Mouse (Mus musculus): ENCODE data around the gene Gm21953. TPM values are rescaled to one million over a fixed set of nuclear protein-coding genes. Genes with fewer than 3 reads are reported as not detected.
"Not testable (repeated sequence)": the region's sequence is repeated elsewhere in the genome, so short reads cannot be mapped to it uniquely, and the experiment has no call there.

The Gm21953 gene
- polyA plus RNA-seq (2015; fragmentation: Nextera tagmentation; extraction: Ambion mirVana): not detected in 2 replicates

- not testable (repeated sequence) for H3K36me3 ChIP-seq; H3K27ac ChIP-seq; H3K4me1 ChIP-seq (replicated peaks); H3K27me3 ChIP-seq; H3K4me2 ChIP-seq; H3K9ac ChIP-seq; H3K4me3 ChIP-seq; ATAC-seq (replicated peaks; ENCODE audit: insufficient number of reproducible peaks, insufficient read depth, low FRiP score, low read depth); H3K9me3 ChIP-seq (replicated peaks)
- WGBS: no CpG with 5 or more reads among the region's 18 CpGs
These were observed at the start of gene Gm21953 for GRCm38 (mm10) chr4:42293967-42294366. Gm21953 (plus strand) TSS chr4:42294267.

- not testable (repeated sequence) for H3K9me3 ChIP-seq (replicated peaks); H3K4me2 ChIP-seq; H3K9ac ChIP-seq; H3K27ac ChIP-seq; ATAC-seq (replicated peaks; ENCODE audit: insufficient number of reproducible peaks, insufficient read depth, low FRiP score, low read depth); H3K4me3 ChIP-seq; H3K36me3 ChIP-seq; H3K27me3 ChIP-seq; H3K4me1 ChIP-seq (replicated peaks)
- WGBS: no CpG with 5 or more reads among the region's 5 CpGs
These were observed 38.6 kb upstream of the Gm21953 start, which contains the start of gene Ccl21b for GRCm38 (mm10) chr4:42255467-42255866. Ccl21b (plus strand) TSS chr4:42255767.

GRCm38 (mm10) chr4:42318034-42318433 lies 24.0 kb downstream of the Gm21953 start, which contains the start of gene Fam205a3:
Fam205a3 (plus strand) TSS chr4:42318334.
- not testable (repeated sequence) for H3K4me3 ChIP-seq; H3K9me3 ChIP-seq (replicated peaks); H3K27ac ChIP-seq; H3K9ac ChIP-seq; ATAC-seq (replicated peaks; ENCODE audit: insufficient number of reproducible peaks, insufficient read depth, low FRiP score, low read depth); H3K27me3 ChIP-seq; H3K4me2 ChIP-seq; H3K4me1 ChIP-seq (replicated peaks); H3K36me3 ChIP-seq
- WGBS: no CpG with 5 or more reads among the region's 1 CpGs

Other genes starting within 250 kb of the Gm21953 start
- gene Gm3893, start 203.1 kb upstream of the Gm21953 start, polyA plus RNA-seq (2015; fragmentation: Nextera tagmentation; extraction: Ambion mirVana): not detected in 2 replicates
- gene Gm13304, start 179.4 kb upstream of the Gm21953 start, polyA plus RNA-seq (2015; fragmentation: Nextera tagmentation; extraction: Ambion mirVana): 6.0 TPM in 1 of 2 replicates, not detected in the other
- 1.3 TPM in 1 of 2 replicates, not detected in the other for gene Gm13306, start 140.8 kb upstream of the Gm21953 start, polyA plus RNA-seq (2015; fragmentation: Nextera tagmentation; extraction: Ambion mirVana)
- gene Gm13305, start 125.7 kb upstream of the Gm21953 start, polyA plus RNA-seq (2015; fragmentation: Nextera tagmentation; extraction: Ambion mirVana): 0.59 and 0.90 TPM in 2 replicates
- not detected in 2 replicates for gene Gm10600, start 53.6 kb upstream of the Gm21953 start, polyA plus RNA-seq (2015; fragmentation: Nextera tagmentation; extraction: Ambion mirVana)
- 1.1 TPM in 1 of 2 replicates, not detected in the other for gene Ccl21b, start 38.5 kb upstream of the Gm21953 start, polyA plus RNA-seq (2015; fragmentation: Nextera tagmentation; extraction: Ambion mirVana)
- 0.08 TPM in 1 of 2 replicates, not detected in the other for gene Fam205a3, start 24.1 kb downstream of the Gm21953 start, polyA plus RNA-seq (2015; fragmentation: Nextera tagmentation; extraction: Ambion mirVana)
- not detected in 2 replicates for gene Gm21586, start 145.1 kb downstream of the Gm21953 start, polyA plus RNA-seq (2015; fragmentation: Nextera tagmentation; extraction: Ambion mirVana)
- not detected in 2 replicates for gene Gm2163, start 172.5 kb downstream of the Gm21953 start, polyA plus RNA-seq (2015; fragmentation: Nextera tagmentation; extraction: Ambion mirVana)
- 0.08 TPM in 1 of 2 replicates, not detected in the other for gene Fam205a2, start 233.9 kb downstream of the Gm21953 start, polyA plus RNA-seq (2015; fragmentation: Nextera tagmentation; extraction: Ambion mirVana)

Data from heart, embryonic 15.5 days (tissue).